18 mouse cellular contexts compared by ENCODE assay signal in the genomic region with DNA sequence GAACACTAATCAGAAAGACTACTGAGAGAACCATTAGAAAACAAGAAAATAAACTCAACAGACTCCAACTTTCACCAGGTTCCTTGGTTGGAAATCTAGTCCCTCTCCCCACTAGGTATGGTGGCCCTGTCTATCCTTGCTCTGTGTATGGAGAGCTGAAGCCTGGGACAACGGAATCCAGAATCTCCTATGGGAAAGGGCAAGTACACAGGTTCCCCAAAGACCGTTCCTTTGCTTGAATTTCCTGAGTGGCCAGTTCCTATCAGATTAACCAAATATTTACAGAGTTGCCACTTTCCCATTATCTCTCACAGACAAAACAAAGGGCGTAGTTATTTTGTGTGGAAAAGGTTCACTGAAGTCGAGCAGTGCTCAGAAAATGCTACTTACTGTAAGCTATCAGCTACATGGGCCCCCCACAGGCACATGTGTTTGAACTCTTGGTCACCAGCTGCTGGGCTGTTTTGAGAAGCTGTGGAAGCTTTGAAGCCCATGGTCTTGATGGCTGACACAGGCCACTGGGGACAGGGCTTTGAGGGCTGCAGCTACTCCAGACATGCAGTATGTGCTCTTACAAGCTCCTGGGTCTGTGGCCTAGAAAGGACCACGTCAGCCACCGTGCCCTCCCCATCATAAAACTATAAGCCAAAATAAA. TPM values are rescaled to one million over a fixed set of nuclear protein-coding genes. Genes with fewer than 3 reads are reported as not detected.
A peak's percentile ranks its signal among the peaks of the same experiment; 100 is the strongest.
DNase-seq lines count a peak whose midpoint lies in the region; ATAC-seq and TF ChIP-seq lines count a peak whose summit lies in the region.
"Had no signal": no experiment of that assay in that cellular context is flagged by ENCODE, and none has a peak within 500 bp of the region (broad histone marks: within the 10 kb centered on the region; RNA-seq: fewer than 3 reads in every experiment).

No protein-coding gene starts in this region.

- H3K4me2 ChIP-seq in lung, embryonic 14.5 days: no peak overlapping the region
- H3K4me2 ChIP-seq in stomach, embryonic 15.5 days: no peak overlapping the region
- H3K4me2 ChIP-seq: embryonic facial prominence, embryonic 12.5 days; hindbrain, embryonic 14.5 days; intestine, embryonic 15.5 days had no signal

- H3K27ac ChIP-seq in lung, embryonic 14.5 days (ENCODE audit: low read depth): no peak overlapping the region
- H3K27ac ChIP-seq in stomach, embryonic 15.5 days: peak overlapping the region; percentile 28; the same call in 1 of the 2 replicates
- H3K27ac ChIP-seq: embryonic facial prominence, embryonic 12.5 days; gastrocnemius, adult 2 months; hindbrain, embryonic 10.5 days; hindbrain, embryonic 14.5 days; intestine, embryonic 15.5 days had no signal

- DNase-seq in embryo, embryonic 10.5 days (ENCODE audit: low spot score): peak; percentile 58
- DNase-seq in embryo, embryonic 11 days: no peak
- DNase-seq in lung, embryonic 14.5 days: peak; percentile 27
- DNase-seq in lung, adult 2 months: no peak
- peak; percentile 45 for DNase-seq in brain, embryonic 14.5 days (ENCODE audit: low read depth)
- DNase-seq in kidney, postnatal 25 days: no peak
- no peak for DNase-seq in frontal cortex, postnatal 10 days (ENCODE audit: low spot score in 2 of 2)
- DNase-seq: adrenal gland, postnatal 14 days; cerebellum, adult 8-10 months; gastrocnemius, postnatal 25 days; heart, postnatal 10 days had no signal

- no peak for TF ChIP-seq POLR2A in lung, adult 2 months (IDR thresholded peaks at IDR 0.05; ENCODE audit: borderline replicate concordance, extremely low read depth, low read depth, low read length)
- no peak for TF ChIP-seq POLR2A in brain, embryonic 14.5 days (IDR thresholded peaks at IDR 0.05; ENCODE audit: borderline replicate concordance, extremely low read depth, insufficient read depth, insufficient read length, poor library complexity, severe bottlenecking)

- no peak overlapping the region for H3K9ac ChIP-seq in lung, embryonic 14.5 days
- no peak overlapping the region for H3K9ac ChIP-seq in stomach, embryonic 15.5 days
- H3K9ac ChIP-seq: embryonic facial prominence, embryonic 12.5 days; hindbrain, embryonic 14.5 days; intestine, embryonic 15.5 days had no signal

- peak; percentile 17; the same call in 1 of the 2 replicates for ATAC-seq in lung, embryonic 14.5 days (ENCODE audit: insufficient read depth)
- ATAC-seq in stomach, embryonic 15.5 days (ENCODE audit: insufficient read depth, low FRiP score, low read depth): peak; percentile 58; the same call in 1 of the 2 replicates
- ATAC-seq: forebrain, embryonic 16.5 days; intestine, embryonic 15.5 days had no signal

- H3K9me3 ChIP-seq in lung, embryonic 14.5 days (ENCODE audit: low read depth, low read length): no peaks in the 10 kb centered on the region
- no peaks in the 10 kb centered on the region for H3K9me3 ChIP-seq in stomach, embryonic 15.5 days
- H3K9me3 ChIP-seq: embryonic facial prominence, embryonic 12.5 days; intestine, embryonic 15.5 days had no signal

- 35% methylated on average over 6 of the region's 6 CpGs for WGBS in lung, embryonic 14.5 days
- WGBS in lung, adult 2 months: 61% methylated on average over 6 of the region's 6 CpGs
- 50% methylated on average over 6 of the region's 6 CpGs for WGBS in stomach, embryonic 15.5 days

- 0 out of 2 replicates have a peak, but pooled peaks cover 3% of the 10 kb centered on the region for H3K4me1 ChIP-seq in lung, embryonic 14.5 days (ENCODE audit: insufficient read depth)
- no peaks in the 10 kb centered on the region for H3K4me1 ChIP-seq in lung, adult 2 months (ENCODE audit: control insufficient read depth, insufficient read depth, low read length)
- 0 out of 2 replicates have a peak, but pooled peaks cover 3% of the 10 kb centered on the region for H3K4me1 ChIP-seq in stomach, embryonic 15.5 days
- H3K4me1 ChIP-seq: embryonic facial prominence, embryonic 12.5 days; hindbrain, embryonic 10.5 days had no signal

- no peaks in the 10 kb centered on the region for H3K36me3 ChIP-seq in lung, embryonic 14.5 days (ENCODE audit: insufficient read depth)
- no peaks in the 10 kb centered on the region for H3K36me3 ChIP-seq in stomach, embryonic 15.5 days
- H3K36me3 ChIP-seq: embryonic facial prominence, embryonic 12.5 days; hindbrain, embryonic 10.5 days; intestine, embryonic 15.5 days had no signal

- no peak for TF ChIP-seq CTCF in lung, embryonic 14.5 days (IDR thresholded peaks at IDR 0.05; ENCODE audit: low read depth)
- no peak for TF ChIP-seq CTCF in lung, adult 2 months (IDR thresholded peaks at IDR 0.05; ENCODE audit: insufficient read depth, low read length)
- TF ChIP-seq CTCF in brain, embryonic 14.5 days (IDR thresholded peaks at IDR 0.05; ENCODE audit: borderline replicate concordance, extremely low read depth, insufficient read depth, insufficient read length): no peak

- no peaks in the 10 kb centered on the region for H3K27me3 ChIP-seq in lung, embryonic 14.5 days (ENCODE audit: insufficient read depth, low read length)
- no peaks in the 10 kb centered on the region for H3K27me3 ChIP-seq in stomach, embryonic 15.5 days (replicated peaks)
- H3K27me3 ChIP-seq: embryonic facial prominence, embryonic 12.5 days; intestine, embryonic 15.5 days had no signal

- H3K4me3 ChIP-seq in lung, embryonic 14.5 days (ENCODE audit: low read depth, low read length): no peak overlapping the region
- H3K4me3 ChIP-seq in lung, adult 2 months (replicated peaks; ENCODE audit: extremely low read depth, low read depth, low read length): no peak overlapping the region
- H3K4me3 ChIP-seq in stomach, embryonic 15.5 days (replicated peaks): no peak overlapping the region
- H3K4me3 ChIP-seq: embryonic facial prominence, embryonic 12.5 days; gastrocnemius, adult 2 months; hindbrain, embryonic 10.5 days; intestine, embryonic 15.5 days had no signal

RNA-seq across cellular contexts. Expression of a gene that starts 38.8 kb away (rescaled TPM):
- polyA plus RNA-seq in lung, embryonic 14.5 days (2014; fragmentation: Nextera tagmentation; extraction: Ambion mirVana): 10.2 and 11.3 TPM in 2 replicates
- polyA plus RNA-seq in lung, adult 2 months (2012; rRNA removed): 50.2 and 58.9 TPM in 2 replicates
- polyA plus RNA-seq in brain, embryonic 14.5 days (2012; rRNA removed): 26.0 and 36.7 TPM in 2 replicates
- polyA plus RNA-seq in stomach, embryonic 15.5 days (2015; fragmentation: Nextera tagmentation; extraction: Ambion mirVana): 21.2 and 24.2 TPM in 2 replicates

Comparison
In these comparisons a context has a peak if more than half of its experiments do, and no peak if none do; other contexts are left out.
1. DNase-seq: peak in embryo, embryonic 10.5 days (single experiment), lung, embryonic 14.5 days (single experiment) and brain, embryonic 14.5 days (single experiment); none in embryo, embryonic 11 days (single experiment), lung, adult 2 months (single experiment), kidney, postnatal 25 days (0 of 2) and frontal cortex, postnatal 10 days (0 of 2).